Mouse (Mus musculus): ENCODE results near the gene Ptov1.
A peak's percentile ranks its signal among the peaks of the same experiment; 100 is the strongest.

Gene Ptov1

GRCm38 (mm10) chr7:44869697-44870528 lies at the start of gene Ptov1:
Gene Ptov1 (minus strand): TSS chr7:44869788.
- peak; percentile 93 to 97 for DNase-seq

GRCm38 (mm10) chr7:44919127-44919526 lies 49.5 kb upstream of the Ptov1 start:
- no peak for DNase-seq

- DNase-seq: no peak
Measured at GRCm38 (mm10) chr7:44918219-44918618, 48.6 kb upstream of the Ptov1 start.

- no peak for DNase-seq
Measured at GRCm38 (mm10) chr7:44916881-44917280, 47.3 kb upstream of the Ptov1 start.

GRCm38 (mm10) chr7:44916191-44916590 lies 46.6 kb upstream of the Ptov1 start:
- peak in 1 of 2 experiments; percentile 39 for DNase-seq

GRCm38 (mm10) chr7:44915314-44915713 lies 45.7 kb upstream of the Ptov1 start:
- no peak for DNase-seq

GRCm38 (mm10) chr7:44914396-44914795 lies 44.8 kb upstream of the Ptov1 start:
- no peak for DNase-seq

GRCm38 (mm10) chr7:44908706-44909476 lies 39.3 kb upstream of the Ptov1 start:
- peak in 1 of 2 experiments; percentile 26 for DNase-seq

GRCm38 (mm10) chr7:44905430-44905829 lies 35.8 kb upstream of the Ptov1 start:
- DNase-seq: peak in 1 of 2 experiments; percentile 21

- peak; percentile 60 to 67 for DNase-seq
Measured at GRCm38 (mm10) chr7:44901230-44901722, 31.7 kb upstream of the Ptov1 start.

- DNase-seq: no peak
Measured at GRCm38 (mm10) chr7:44900632-44901031, 31.0 kb upstream of the Ptov1 start.

GRCm38 (mm10) chr7:44898607-44899006 lies 29.0 kb upstream of the Ptov1 start:
- DNase-seq: peak; percentile 45 to 56

- no peak for DNase-seq
Measured at GRCm38 (mm10) chr7:44896499-44896898, 26.9 kb upstream of the Ptov1 start.

- peak; percentile 93 to 95 for DNase-seq
Measured at GRCm38 (mm10) chr7:44895593-44896434, 26.2 kb upstream of the Ptov1 start, which contains the start of gene Fuz. Gene Fuz (plus strand): TSS chr7:44896079.

GRCm38 (mm10) chr7:44895206-44895592 lies 25.6 kb upstream of the Ptov1 start:
- no peak for DNase-seq

- no peak for DNase-seq
Measured at GRCm38 (mm10) chr7:44894175-44894574, 24.6 kb upstream of the Ptov1 start.

- no peak for DNase-seq
Measured at GRCm38 (mm10) chr7:44893197-44893596, 23.6 kb upstream of the Ptov1 start.

GRCm38 (mm10) chr7:44892276-44892921 lies 22.8 kb upstream of the Ptov1 start, which contains the start of gene Med25:
Gene Med25 (minus strand): TSS chr7:44892712.
- peak; percentile 90 to 94 for DNase-seq

GRCm38 (mm10) chr7:44891611-44892010 lies 22.0 kb upstream of the Ptov1 start:
- DNase-seq: no peak

GRCm38 (mm10) chr7:44890737-44891136 lies 21.1 kb upstream of the Ptov1 start:
- no peak for DNase-seq

GRCm38 (mm10) chr7:44890180-44890579 lies 20.6 kb upstream of the Ptov1 start:
- no peak for DNase-seq
